In the genomic region with DNA sequence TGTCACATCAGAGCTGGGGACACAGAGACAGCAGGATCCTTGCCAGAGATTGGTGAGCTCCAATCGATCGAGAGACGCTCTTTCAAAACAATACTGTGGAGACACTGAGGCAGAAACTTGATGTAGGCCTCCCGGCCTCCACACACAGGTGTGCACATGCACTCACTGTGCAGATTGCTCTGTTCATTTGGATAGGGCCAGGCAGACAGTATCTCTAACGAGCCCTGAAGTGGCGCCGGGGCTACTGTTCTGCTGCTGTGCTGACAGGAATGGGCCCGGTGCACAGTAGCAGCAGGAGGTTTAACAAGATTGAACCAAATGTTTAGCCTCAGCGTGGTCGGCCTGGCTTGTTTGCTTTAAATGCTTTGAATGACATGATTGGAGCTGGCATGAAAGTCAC, we compare ENCODE assay signal across 21 mouse cellular contexts. TPM values are rescaled to one million over a fixed set of nuclear protein-coding genes. Genes with fewer than 3 reads are reported as not detected.
"Had no signal": no experiment of that assay in that cellular context is flagged by ENCODE, and none has a peak within 500 bp of the region (broad histone marks: within the 10 kb centered on the region; RNA-seq: fewer than 3 reads in every experiment).

No protein-coding gene starts in this region.

- ATAC-seq: liver, postnatal 0 days; lung, postnatal 0 days; midbrain, embryonic 16.5 days had no signal

- H3K4me2 ChIP-seq: lung, embryonic 15.5 days; midbrain, embryonic 12.5 days; neural tube, embryonic 13.5 days; neural tube, embryonic 15.5 days had no signal

- H3K27ac ChIP-seq: lung, embryonic 15.5 days; midbrain, embryonic 12.5 days; neural tube, embryonic 13.5 days; neural tube, embryonic 15.5 days had no signal

- H3K27me3 ChIP-seq: lung, embryonic 15.5 days; midbrain, embryonic 12.5 days; neural tube, embryonic 13.5 days; neural tube, embryonic 15.5 days had no signal

- H3K9me3 ChIP-seq: lung, embryonic 15.5 days; midbrain, embryonic 12.5 days; neural tube, embryonic 13.5 days; neural tube, embryonic 15.5 days had no signal

- H3K4me3 ChIP-seq: lung, embryonic 15.5 days; midbrain, embryonic 12.5 days; myocyte; neural tube, embryonic 13.5 days; neural tube, embryonic 15.5 days had no signal

- DNase-seq: liver, postnatal 0 days; lung, adult 2 months; lung, postnatal 14 days; lung, postnatal 4 days; midbrain, embryonic 14.5 days; retina, postnatal 1 day; right cerebral cortex, adult 18-20 months; right cerebral cortex, postnatal 25 days; right cerebral cortex, postnatal 4 days; spleen, adult 18-20 months; thymus, adult 18-20 months; thymus, postnatal 14 days; thymus, postnatal 36 days had no signal

- H3K9ac ChIP-seq: liver, postnatal 0 days; lung, embryonic 15.5 days; midbrain, embryonic 12.5 days; neural tube, embryonic 13.5 days; neural tube, embryonic 15.5 days had no signal

- H3K36me3 ChIP-seq: lung, embryonic 15.5 days; midbrain, embryonic 12.5 days; neural tube, embryonic 13.5 days; neural tube, embryonic 15.5 days had no signal

RNA-seq across cellular contexts. Expression of gene Cdh26, which starts 20.6 kb away (rescaled TPM):
- polyA plus RNA-seq: myocyte; neural tube, embryonic 13.5 days had no signal

RNA-seq across cellular contexts. Expression of gene Ppp1r3d, which starts 36.7 kb away (rescaled TPM):
- polyA plus RNA-seq: myocyte had no signal

RNA-seq across cellular contexts. Expression of gene Sycp2, which starts 43.5 kb away (rescaled TPM):
- polyA plus RNA-seq: liver, postnatal 0 days; lung, embryonic 15.5 days; myocyte; small intestine, adult 2 months had no signal
